Mouse (Mus musculus): ENCODE measurements around the gene Eno1.
"Not testable (repeated sequence)": the region's sequence is repeated elsewhere in the genome, so short reads cannot be mapped to it uniquely, and the experiment has no call there.

GRCm38 (mm10) chr4:150279336-150279735 lies 42.8 kb downstream of the Eno1 start:
- not testable (repeated sequence) for TF ChIP-seq CTCF (IDR thresholded peaks at IDR 0.05; ENCODE audit: borderline replicate concordance, extremely low read depth, insufficient read depth, insufficient read length); POLR2A (IDR thresholded peaks at IDR 0.05; ENCODE audit: borderline replicate concordance, extremely low read depth, insufficient read depth, insufficient read length, poor library complexity, severe bottlenecking)
